Mouse (Mus musculus) midbrain, postnatal 0 days (tissue): ENCODE data around the gene Kcnj1. TPM values are rescaled to one million over a fixed set of nuclear protein-coding genes. Genes with fewer than 3 reads are reported as not detected.
A peak's percentile ranks its signal among the peaks of the same experiment; 100 is the strongest.

Source experiments
- ATAC-seq: fragments of 200-750 bp; cut with Nextera tagmentation; 2 replicates; pipeline ENCODE4 v1.8.0; 2017; ENCODE audit warnings: moderate number of reproducible peaks, mild to moderate bottlenecking, moderate TSS enrichment, moderate library complexity; ENCODE audit not compliant: low FRiP score
- DNase-seq: peaks from one replicate; pipeline ENCODE4 v3.0.0-alpha.2; 2015; ENCODE audit warnings: low spot score
- H3K27ac ChIP-seq: fragments of 300-500 bp; sonication (generic); 2 replicates; pipeline ENCODE4 v1.5.1; 2014; ENCODE audit warnings: low read depth, mild to moderate bottlenecking, low read length, mixed read lengths
- H3K27me3 ChIP-seq: fragments of 300-500 bp; sonication (generic); 2 replicates; pipeline ENCODE4 v1.6.1; 2014; ENCODE audit warnings: low read length, control low read depth, mixed read lengths; ENCODE audit not compliant: insufficient read depth
- H3K36me3 ChIP-seq: fragments of 300-500 bp; sonication (generic); 2 replicates; pipeline ENCODE4 v1.6.1; 2014; ENCODE audit warnings: low read length, control low read depth, mixed read lengths; ENCODE audit not compliant: insufficient read depth
- H3K4me1 ChIP-seq: fragments of 300-500 bp; sonication (generic); 2 replicates; pipeline ENCODE4 v1.6.1; 2014; ENCODE audit warnings: mild to moderate bottlenecking, control low read depth, antibody characterized with exemption, low read length, mixed read lengths; ENCODE audit not compliant: insufficient read depth
- H3K4me2 ChIP-seq: fragments of 300-500 bp; sonication (generic); 2 replicates; pipeline ENCODE4 v1.6.1; 2014; ENCODE audit warnings: low read depth, mild to moderate bottlenecking, low read length, mixed read lengths; ENCODE audit not compliant: poor library complexity, severe bottlenecking
- H3K4me3 ChIP-seq: fragments of 300-500 bp; sonication (generic); 2 replicates; pipeline ENCODE4 v1.5.1; 2014; ENCODE audit warnings: low read depth, mild to moderate bottlenecking, low read length, moderate library complexity
- H3K9ac ChIP-seq: fragments of 300-500 bp; sonication (generic); replicated peaks from 2 replicates; pipeline ENCODE4 v1.6.1; 2014; ENCODE audit warnings: mild to moderate bottlenecking, low read length, moderate library complexity, mixed read lengths; ENCODE audit not compliant: poor library complexity, severe bottlenecking
- H3K9me3 ChIP-seq: fragments of 300-500 bp; sonication (generic); 2 replicates; pipeline ENCODE4 v1.6.1; 2016; ENCODE audit warnings: low read length, control low read depth
- CTCF ChIP-seq: IDR thresholded peaks from 2 replicates; pipeline ENCODE4 v1.5.1; 2016; ENCODE audit warnings: antibody characterized with exemption, mild to moderate bottlenecking
- WGBS: fragments of 180-500 bp; shearing (Covaris S2); extraction: QIAGEN DNeasy Blood & Tissue Kit; methylation state at CpG from one replicate; pipeline ENCODE4 v1.1.7; 2014; 5-methylcytosine and 5-hydroxymethylcytosine counted together
- polyA plus RNA-seq: library from polyadenylated mRNA; unstranded; fragments of >200 nt; fragmentation: Nextera tagmentation; extraction: Ambion mirVana; gene quantifications from 2 replicates; pipeline ENCODE4 v1.2.1, GENCODE M21; 2015
- total RNA-seq: library from RNA; depleted of rRNA; stranded (reverse); fragments of >200 nt; gene quantifications from 2 replicates; pipeline ENCODE4 v1.2.3, GENCODE M21; 2014

Kcnj1 gene
- total and polyA plus RNA-seq, 2 experiments from 2014 or later = not detected

GRCm38 (mm10) chr9:32342929-32343328, 29.4 kb upstream of the Kcnj1 start:
- WGBS = 16% methylated on average over 8 of the region's 8 CpGs
- H3K9me3 ChIP-seq = no peaks in the 10 kb centered on the region
- no peaks in the 10 kb centered on the region for H3K36me3 ChIP-seq
- 0 out of 2 replicates have a peak, but pooled peaks cover 13% of the 10 kb centered on the region for H3K27me3 ChIP-seq
- ATAC-seq (no peak), DNase-seq (no peak)
- H3K4me3 ChIP-seq = peak overlapping the region; percentile 35; the same call in 1 of the 2 replicates
- H3K9ac ChIP-seq = no peak overlapping the region
- H3K4me2 ChIP-seq = peak overlapping the region; percentile 76; the same call in 1 of the 2 replicates
- no peak overlapping the region for H3K27ac ChIP-seq
- peaks cover 7% of the 10 kb centered on the region; the same call in 1 of the 2 replicates for H3K4me1 ChIP-seq
- TF ChIP-seq CTCF = no peak

DNA sequence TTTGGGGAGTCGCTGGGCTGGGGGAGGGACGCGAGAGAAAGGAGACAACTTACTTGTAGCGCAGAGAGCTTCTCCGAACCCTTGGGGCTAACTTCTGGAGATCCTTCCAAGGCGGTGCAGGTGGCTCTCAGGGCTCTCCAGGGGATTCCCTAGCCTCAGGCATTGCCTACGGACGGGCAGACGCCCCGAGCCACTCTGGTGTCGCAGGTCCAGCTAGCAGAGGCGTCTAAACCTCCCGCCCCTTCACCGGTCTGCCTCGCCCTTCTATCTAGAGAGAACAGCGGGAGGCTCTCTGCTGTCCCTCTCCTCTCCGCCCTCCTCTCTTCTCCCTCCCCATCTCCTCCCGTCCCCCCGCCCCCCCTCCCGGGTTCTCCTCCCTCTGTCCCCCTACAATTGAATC, 28.2 kb upstream of the Kcnj1 start, which contains the start of gene Kcnj5:
Gene Kcnj5 (minus strand): TSS at position 300 of the 400 bp plus-strand sequence.
- peak within 1 kb of the TSS; percentile 35 for H3K4me3 ChIP-seq
- H3K27me3 ChIP-seq = 0 out of 2 replicates have a peak, but pooled peaks cover 13% of the 10 kb centered on the region
- peak within 1 kb of the TSS; percentile 76 for H3K4me2 ChIP-seq
- no peak within 1 kb of the TSS for H3K27ac ChIP-seq
- peaks cover 7% of the 10 kb centered on the region; the same call in 1 of the 2 replicates for H3K4me1 ChIP-seq
- no peak for DNase-seq
- no peaks in the 10 kb centered on the region for H3K9me3 ChIP-seq
- H3K36me3 ChIP-seq = no peaks in the 10 kb centered on the region
- TF ChIP-seq CTCF = no peak
- 0 out of 2 replicates have a peak, but pooled peaks have one; percentile 31 for ATAC-seq
- WGBS = 3% methylated on average over 14 of the region's 20 CpGs
- peak within 1 kb of the TSS; percentile 30; the same call in 1 of the 2 replicates for H3K9ac ChIP-seq

DNA sequence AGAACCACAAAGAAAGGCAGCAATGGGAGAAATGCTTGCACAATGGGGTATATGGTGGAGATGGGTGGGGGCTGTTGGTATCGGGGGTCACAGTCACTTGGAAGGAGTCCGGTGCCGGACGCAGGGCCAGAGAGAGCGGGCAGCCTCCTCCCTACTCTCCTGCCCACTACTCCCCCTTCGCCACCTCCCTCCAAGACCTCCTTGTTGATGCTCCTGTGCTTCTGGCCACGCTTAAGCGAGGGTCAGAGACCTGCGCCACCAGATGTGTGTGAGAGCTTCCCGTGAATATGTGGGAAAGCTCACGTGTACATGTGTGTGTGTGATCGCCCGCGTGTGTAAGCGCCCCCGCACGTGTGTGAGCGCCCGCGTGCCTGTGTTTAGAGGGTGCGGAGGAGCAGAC, 27.8 kb upstream of the Kcnj1 start:
- Histone ChIP-seq H3K36me3 (no peaks in the 10 kb centered on the region), H3K4me3 (peak overlapping the region; percentile 35), H3K4me2 (peak overlapping the region; percentile 76), H3K4me1 (peaks cover 7% of the 10 kb centered on the region; the same call in 1 of the 2 replicates), H3K27me3 (0 out of 2 replicates have a peak, but pooled peaks cover 13% of the 10 kb centered on the region), H3K27ac (no peak overlapping the region), H3K9ac (peak overlapping the region; percentile 30; the same call in 1 of the 2 replicates), H3K9me3 (no peaks in the 10 kb centered on the region)
- ATAC-seq (no peak), DNase-seq (no peak)
- no peak for TF ChIP-seq CTCF
- WGBS = 3% methylated on average over 21 of the region's 21 CpGs

DNA sequence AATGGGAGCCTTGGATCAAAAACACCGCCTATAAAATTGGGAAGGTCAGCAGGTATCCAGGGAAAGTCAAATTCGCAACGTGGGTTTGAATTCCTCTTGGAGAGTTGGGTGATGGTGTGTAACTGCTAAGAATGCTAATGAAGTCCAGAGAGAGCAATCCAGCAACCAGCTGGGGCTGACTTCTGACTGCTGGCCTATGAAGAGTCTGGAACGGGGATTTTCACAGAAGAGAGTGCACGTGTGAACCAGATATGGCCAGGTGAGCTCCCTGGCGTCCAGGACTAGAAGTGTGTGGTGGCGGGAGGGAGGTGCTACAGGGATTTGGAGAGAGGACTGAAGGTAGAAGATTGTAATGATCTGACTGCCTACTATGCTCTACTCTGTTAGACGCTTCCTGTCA, 24.2 kb upstream of the Kcnj1 start:
- Histone ChIP-seq H3K9me3 (no peaks in the 10 kb centered on the region), H3K4me1 (peaks cover 7% of the 10 kb centered on the region; the same call in 1 of the 2 replicates), H3K36me3 (no peaks in the 10 kb centered on the region), H3K27me3 (0 out of 2 replicates have a peak, but pooled peaks cover 8% of the 10 kb centered on the region), H3K4me3 (no peak overlapping the region), H3K27ac (no peak overlapping the region), H3K9ac (no peak overlapping the region), H3K4me2 (no peak overlapping the region)
- no peak for TF ChIP-seq CTCF
- ATAC-seq = no peak
- WGBS = 63% methylated on average over 8 of the region's 8 CpGs
- DNase-seq = no peak

GRCm38 (mm10) chr9:32349344-32349743, 22.9 kb upstream of the Kcnj1 start:
- WGBS = 92% methylated on average over 10 of the region's 10 CpGs
- no peak for TF ChIP-seq CTCF

DNA sequence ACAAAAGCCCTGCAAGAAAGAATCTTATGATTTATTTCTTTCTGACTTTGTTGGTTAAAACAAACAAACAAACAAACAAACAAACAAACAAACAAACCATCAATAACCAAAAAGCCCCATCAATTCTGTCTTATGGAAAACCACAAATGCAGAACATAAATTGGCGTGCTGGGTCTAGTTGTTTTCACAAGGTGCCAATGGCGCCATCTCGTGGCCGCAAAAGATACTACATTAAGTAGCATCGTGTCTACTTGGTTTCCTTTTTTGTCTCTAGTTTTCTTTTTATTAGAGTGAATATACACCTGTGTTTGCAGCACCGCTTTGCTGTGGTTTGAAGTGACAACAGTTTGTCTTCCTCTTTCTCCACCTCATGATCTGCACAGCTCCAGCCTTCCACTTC, 22.0 kb upstream of the Kcnj1 start:
- H3K9ac ChIP-seq = no peak overlapping the region
- no peak for ATAC-seq
- TF ChIP-seq CTCF = peak; percentile 95
- no peak overlapping the region for H3K27ac ChIP-seq
- H3K4me1 ChIP-seq = no peaks in the 10 kb centered on the region
- DNase-seq = peak; percentile 84
- 0 out of 2 replicates have a peak, but pooled peaks cover 7% of the 10 kb centered on the region for H3K27me3 ChIP-seq
- 3% methylated on average over 6 of the region's 6 CpGs for WGBS
- no peaks in the 10 kb centered on the region for H3K36me3 ChIP-seq
- H3K9me3 ChIP-seq = no peaks in the 10 kb centered on the region
- no peak overlapping the region for H3K4me2 ChIP-seq
- H3K4me3 ChIP-seq = no peak overlapping the region

More at GRCm38 (mm10) chr9:32349344-32349743, 22.9 kb upstream of the Kcnj1 start:
- 0 out of 2 replicates have a peak, but pooled peaks cover 8% of the 10 kb centered on the region for H3K27me3 ChIP-seq
- no peaks in the 10 kb centered on the region for H3K36me3 ChIP-seq
- H3K9ac ChIP-seq = no peak overlapping the region
- no peak overlapping the region for H3K4me3 ChIP-seq
- H3K9me3 ChIP-seq = no peaks in the 10 kb centered on the region
- DNase-seq (no peak), ATAC-seq (no peak)
- no peak overlapping the region for H3K4me2 ChIP-seq
- peaks cover 3% of the 10 kb centered on the region; the same call in 1 of the 2 replicates for H3K4me1 ChIP-seq
- no peak overlapping the region for H3K27ac ChIP-seq
